Comparison of ENCODE assay signal across 23 mouse cellular contexts in genomic region chr14:6482126-6482525, GRCm38 (mm10). TPM values are rescaled to one million over a fixed set of nuclear protein-coding genes. Genes with fewer than 3 reads are reported as not detected.
"Had no signal": no experiment of that assay in that cellular context is flagged by ENCODE, and none has a peak within 500 bp of the region (broad histone marks: within the 10 kb centered on the region; RNA-seq: fewer than 3 reads in every experiment).

No protein-coding gene starts in this region.

RNA-seq across cellular contexts. Expression of gene Gm3594, which starts 37.7 kb away (rescaled TPM):
- total RNA-seq: layer of hippocampus, adult 18-20 months; layer of hippocampus, postnatal 14 days; left cerebral cortex, postnatal 14 days; megakaryocyte progenitor cell, adult 5-6 weeks; megakaryocyte-erythroid progenitor cell, adult 5-6 weeks; midbrain, postnatal 0 days had no signal
- polyA plus RNA-seq: intestine, embryonic 14.5 days; intestine, postnatal 0 days; kidney, embryonic 16.5 days; limb, embryonic 10.5 days; limb, embryonic 13.5 days; liver, embryonic 12.5 days; liver, embryonic 15.5 days; lung, embryonic 15.5 days; midbrain, embryonic 11.5 days; midbrain, embryonic 14.5 days; midbrain, postnatal 0 days; neural tube, embryonic 11.5 days; neural tube, embryonic 14.5 days; small intestine, adult 2 months; spleen, adult 2 months; stomach, embryonic 16.5 days; thymus, adult 2 months had no signal

RNA-seq across cellular contexts. Expression of gene Gm8356, which starts 55.0 kb away (rescaled TPM):
- total RNA-seq: layer of hippocampus, adult 18-20 months; layer of hippocampus, postnatal 14 days; left cerebral cortex, adult 8-10 months; left cerebral cortex, postnatal 14 days; megakaryocyte progenitor cell, adult 5-6 weeks; megakaryocyte-erythroid progenitor cell, adult 5-6 weeks; midbrain, postnatal 0 days had no signal
- polyA plus RNA-seq: intestine, embryonic 14.5 days; intestine, postnatal 0 days; kidney, embryonic 16.5 days; limb, embryonic 10.5 days; limb, embryonic 13.5 days; liver, embryonic 12.5 days; liver, embryonic 15.5 days; lung, embryonic 15.5 days; midbrain, embryonic 11.5 days; midbrain, embryonic 14.5 days; midbrain, postnatal 0 days; neural tube, embryonic 11.5 days; neural tube, embryonic 14.5 days; small intestine, adult 2 months; spleen, adult 2 months; stomach, embryonic 16.5 days; thymus, adult 2 months had no signal
